Mouse (Mus musculus) G1E (cell line): ENCODE data around the gene Ano1.

ENCODE experiments used
- CTCF ChIP-seq: IDR thresholded peaks from 2 replicates; pipeline ENCODE4 v1.5.1; 2012; ENCODE audit warnings: low read depth, low read length, inconsistent platforms, mixed read lengths
- GATA1 ChIP-seq: IDR thresholded peaks from 2 replicates; pipeline ENCODE4 v1.6.1; 2012; ENCODE audit warnings: borderline replicate concordance, low read length, inconsistent platforms, mixed read lengths
- GATA2 ChIP-seq: IDR thresholded peaks from 2 replicates; pipeline ENCODE4 v1.6.1; 2012; ENCODE audit warnings: low read depth, low read length, inconsistent platforms, borderline replicate concordance
- POLR2AphosphoS5 ChIP-seq: IDR thresholded peaks from 2 replicates; pipeline ENCODE4 v1.6.1; 2012; ENCODE audit warnings: low read depth, low read length, inconsistent platforms; ENCODE audit not compliant: insufficient replicate concordance
- TAL1 ChIP-seq: conservative IDR thresholded peaks from 2 replicates; pipeline ENCODE4 v1.6.1; 2012; ENCODE audit warnings: low read depth, low read length, inconsistent platforms, mixed read lengths

GRCm38 (mm10) chr7:144539146-144539545 lies 212.6 kb downstream of the Ano1 start:
- TF ChIP-seq CTCF (no peak), GATA2 (no peak), GATA1 (no peak), TAL1 (0 out of 2 replicates have a peak, but pooled peaks have one; percentile 11), POLR2AphosphoS5 (no peak)
